Comparison of ENCODE assay signal across 8 mouse cellular contexts in genomic region chr13:54372665-54373064, GRCm38 (mm10). TPM values are rescaled to one million over a fixed set of nuclear protein-coding genes. Genes with fewer than 3 reads are reported as not detected.
A peak's percentile ranks its signal among the peaks of the same experiment; 100 is the strongest.
DNase-seq lines count a peak whose midpoint lies in the region; ATAC-seq lines count a peak whose summit lies in the region.

No protein-coding gene starts in this region.

- WGBS in liver, embryonic 12.5 days (ENCODE audit: insufficient replicate concordance): 5% methylated on average over 16 of the region's 16 CpGs

- H3K9me3 ChIP-seq in liver, embryonic 12.5 days (replicated peaks): no peaks in the 10 kb centered on the region

- H3K9ac ChIP-seq in liver, embryonic 12.5 days: no peak overlapping the region

- H3K4me3 ChIP-seq in liver, embryonic 12.5 days: no peak overlapping the region

- no peak overlapping the region for H3K27ac ChIP-seq in liver, embryonic 12.5 days

- no peak overlapping the region for H3K4me2 ChIP-seq in liver, embryonic 12.5 days

- H3K27me3 ChIP-seq in liver, embryonic 12.5 days (replicated peaks): peaks cover 47% of the 10 kb centered on the region

- DNase-seq in liver: peak; percentile 45
- peak; percentile 96 to 98 for DNase-seq in cerebellum, postnatal 10 days
- peak; percentile 69 to 79 for DNase-seq in frontal cortex, postnatal 25 days (ENCODE audit: low spot score in 2 of 2)
- DNase-seq in layer of hippocampus, adult 8-10 months (ENCODE audit: low spot score in 2 of 2): peak; percentile 80 to 89
- peak; percentile 69 for DNase-seq in lung, postnatal 10 days
- peak; percentile 88 to 91 for DNase-seq in right cerebral cortex, adult 2 months (ENCODE audit: low spot score in 2 of 2)
- DNase-seq in urinary bladder, postnatal 36 days (ENCODE audit: low spot score in 2 of 2): peak; percentile 7 to 21

- H3K4me1 ChIP-seq in liver, embryonic 12.5 days: peaks cover 11% of the 10 kb centered on the region; the same call in 1 of the 2 replicates

- no peaks in the 10 kb centered on the region for H3K36me3 ChIP-seq in liver, embryonic 12.5 days

- ATAC-seq in liver, embryonic 12.5 days: no peak

RNA-seq across cellular contexts. Expression of gene Cplx2, which starts 1.5 kb away (rescaled TPM):
- 0.45 and 0.52 TPM in 2 replicates for polyA plus RNA-seq in liver, embryonic 12.5 days (2016; fragmentation: Nextera tagmentation; extraction: Ambion mirVana)
- total RNA-seq in layer of hippocampus, adult 8-10 months (2022): 100 to 1,000 TPM; 865 to 892 (median 878) TPM

Comparison
In these comparisons a context has a peak if more than half of its experiments do, and no peak if none do; other contexts are left out.
1. DNase-seq: peak in every context shown above with its lines; median percentile 97 in cerebellum, postnatal 10 days; 90 in right cerebral cortex, adult 2 months; 84 in layer of hippocampus, adult 8-10 months; 74 in frontal cortex, postnatal 25 days; 69 in lung, postnatal 10 days; 45 in liver; 14 in urinary bladder, postnatal 36 days.